Mouse (Mus musculus) bone marrow, adult 2 months (tissue): ENCODE data around the gene Rchy1.

Source experiments
- CTCF ChIP-seq: fragments of 200-500 bp; IDR thresholded peaks from 2 replicates; pipeline ENCODE4 v1.5.1; 2011; ENCODE audit warnings: low read length, control low read depth; ENCODE audit not compliant: control insufficient read depth, insufficient read depth
- POLR2A ChIP-seq: fragments of 200-500 bp; IDR thresholded peaks from 2 replicates; pipeline ENCODE4 v1.6.1; 2011; ENCODE audit warnings: low read depth, mild to moderate bottlenecking, control low read depth, low read length, borderline replicate concordance; ENCODE audit not compliant: control insufficient read depth

DNA sequence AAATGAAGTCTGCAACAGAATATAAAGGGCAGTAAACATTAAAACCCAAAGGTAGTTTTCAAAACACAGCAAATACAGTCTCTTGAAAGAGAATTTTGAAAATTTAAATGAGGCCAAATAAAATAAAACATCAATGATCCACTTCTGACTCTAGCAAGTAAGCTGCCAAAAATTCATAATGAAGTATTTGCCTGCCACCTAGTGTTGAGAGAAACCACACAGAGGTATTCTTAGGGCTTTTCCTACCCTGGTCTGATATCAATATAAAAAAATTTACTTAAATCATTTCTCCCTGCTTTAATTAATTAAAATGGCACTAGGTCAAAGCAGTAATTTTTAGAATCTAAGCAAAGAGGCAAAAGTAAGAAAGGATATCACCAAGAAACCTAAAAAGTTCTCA is 11.5 kb downstream of the Rchy1 start:
- TF ChIP-seq POLR2A (no peak), CTCF (no peak)
